Mouse (Mus musculus) erythroblast, embryonic 14.5 days (primary cell): ENCODE data around the gene Ism2.

Experiments used
- GATA1 ChIP-seq: IDR thresholded peaks from 2 replicates; pipeline ENCODE4 v1.6.1; 2012; ENCODE audit warnings: low read length, inconsistent platforms, mixed read lengths
- TAL1 ChIP-seq: IDR thresholded peaks from 3 replicates; pipeline ENCODE4 v1.6.1; 2012; ENCODE audit warnings: low read length, inconsistent platforms, mixed read lengths

- TF ChIP-seq TAL1: no peak
- TF ChIP-seq GATA1: no peak
Observed at GRCm38 (mm10) chr12:87238632-87239031, 60.9 kb downstream of the Ism2 start, which contains the start of gene Noxred1.
